Mouse (Mus musculus) adrenal gland, postnatal 36 days (tissue): Measurements from ENCODE around the gene Myh2. TPM values are rescaled to one million over a fixed set of nuclear protein-coding genes. Genes with fewer than 3 reads are reported as not detected.

Source experiments
- DNase-seq, 2 experiments: peaks; one replicate each; pipeline ENCODE4 v3.0.0; 2021; ENCODE audit warnings: mixed read lengths in 1 of 2
- total RNA-seq, 2 experiments: library from RNA; stranded (reverse); gene quantifications; 2 replicates each; pipeline ENCODE4 v1.2.3; 2021

Gene Myh2
- total RNA-seq, 2 experiments from 2014 or later: 0.20 TPM; not detected in 1

DNA sequence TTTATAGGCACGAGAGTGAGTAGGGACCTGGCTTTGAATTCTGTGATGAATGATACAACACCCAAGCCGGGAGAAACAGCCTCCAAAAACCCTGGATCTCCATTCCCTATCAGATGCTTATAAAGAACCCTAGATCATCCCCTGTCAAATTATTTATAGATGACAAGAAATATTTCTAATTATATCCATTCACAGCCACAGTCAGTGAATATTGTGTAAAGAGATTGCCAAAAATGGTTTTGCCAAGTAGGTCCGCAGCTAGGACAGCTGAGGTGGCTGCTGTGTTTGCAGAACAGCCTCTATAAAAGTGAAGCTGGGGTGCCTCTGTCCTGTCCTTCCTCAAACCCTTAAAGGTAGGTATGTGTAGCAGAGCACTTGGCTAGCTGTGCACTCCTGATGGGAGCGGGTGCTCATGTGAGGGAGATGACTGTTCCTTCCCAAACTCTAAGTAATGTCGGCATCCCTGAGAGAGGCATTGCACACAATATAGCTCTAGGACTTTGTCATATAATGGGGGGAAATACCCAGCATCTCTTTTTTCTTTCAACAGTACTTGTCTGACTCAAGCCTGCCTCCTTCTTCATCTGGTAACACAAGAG, 66.8 kb downstream of the Myh2 start, which contains the start of gene Myh4:
Myh4 (plus strand) TSS at position 549 of the 599 bp plus-strand sequence.
- DNase-seq: no peak

DNA sequence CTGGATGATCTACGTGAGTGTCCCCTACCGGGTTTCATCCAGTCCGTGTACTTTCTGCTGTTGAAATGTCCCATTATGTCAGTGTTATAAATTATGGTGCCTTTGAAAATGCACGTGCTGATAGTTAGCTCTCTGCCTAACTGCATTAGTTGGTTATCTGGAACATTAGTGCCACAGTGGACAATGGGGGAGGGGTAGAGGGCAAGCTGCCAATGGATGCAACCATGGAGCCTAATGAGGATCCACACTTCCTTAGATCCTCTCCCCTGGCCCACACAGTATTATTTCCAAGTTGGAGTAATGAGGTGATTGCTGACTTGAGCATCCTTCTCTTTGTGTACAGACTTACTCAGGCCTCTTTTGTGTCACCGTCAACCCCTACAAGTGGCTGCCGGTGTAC, 70.2 kb downstream of the Myh2 start:
- no peak for DNase-seq

Other genes starting within 250 kb of the Myh2 start
- gene Tmem238l, start 214.4 kb upstream of the Myh2 start, total RNA-seq: not detected
- 10 to 100 TPM in 1 of 2 experiments, 1 to 10 TPM in 1; 5.8 to 10.2 TPM for gene Tmem220, start 145.9 kb upstream of the Myh2 start, total RNA-seq
- gene Adprm, start 118.4 kb upstream of the Myh2 start, total RNA-seq: 10 to 100 TPM; 22.3 to 22.4 TPM
- gene Sco1, start 118.4 kb upstream of the Myh2 start, total RNA-seq: 10 to 100 TPM; 21.9 to 22.4 TPM
- under 1 TPM; 0.03 to 0.07 TPM for gene Myh3, start 92.7 kb upstream of the Myh2 start, total RNA-seq
- under 1 TPM; 0.10 to 0.20 TPM for gene Myh1, start 29.0 kb downstream of the Myh2 start, total RNA-seq
- not detected for gene Myh4, start 67.0 kb downstream of the Myh2 start, total RNA-seq
- gene Myh8, start 106.1 kb downstream of the Myh2 start, total RNA-seq: not detected
- not detected for gene Myh13, start 150.6 kb downstream of the Myh2 start, total RNA-seq